Mouse (Mus musculus) kidney, adult 2 months (tissue): Measurements from ENCODE around the gene Srcin1.

Experiments
- CTCF ChIP-seq: fragments of 200-500 bp; conservative IDR thresholded peaks from 2 replicates; pipeline ENCODE4 v1.5.1; 2011; ENCODE audit warnings: low read depth, mild to moderate bottlenecking, control low read depth, low read length, moderate library complexity, mixed read lengths; ENCODE audit not compliant: insufficient read depth, insufficient read length
- POLR2A ChIP-seq: fragments of 200-500 bp; IDR thresholded peaks from one replicate; pipeline ENCODE4 v1.6.1; 2011; ENCODE audit warnings: low read depth, low read length, control low read depth

GRCm38 (mm10) chr11:97539622-97540021 is 36.4 kb downstream of the Srcin1 start:
- TF ChIP-seq CTCF (no peak), POLR2A (no peak)
